Comparison of ENCODE assay signal across 9 mouse cellular contexts in genomic region chr1:99395813-99396212, GRCm38 (mm10).
"Had no signal": no experiment of that assay in that cellular context is flagged by ENCODE, and none has a peak within 500 bp of the region (broad histone marks: within the 10 kb centered on the region; RNA-seq: fewer than 3 reads in every experiment).

No protein-coding gene starts in this region.

- DNase-seq: lung, adult 18-20 months; lung, embryonic 14.5 days; lung, postnatal 10 days; lung, postnatal 4 days; retina, postnatal 1 day; right cerebral cortex, adult 18-20 months; thymus, adult 2 months; thymus, postnatal 14 days; thymus, postnatal 36 days had no signal
